Mouse (Mus musculus) kidney, postnatal 0 days (tissue): ENCODE data around the gene Serpinb1a. TPM values are rescaled to one million over a fixed set of nuclear protein-coding genes. Genes with fewer than 3 reads are reported as not detected.

ENCODE experiments used
- ATAC-seq: fragments of 200-750 bp; cut with Nextera tagmentation; replicated peaks from 2 replicates; pipeline ENCODE4 v1.8.0; 2017; ENCODE audit warnings: low read depth, moderate number of reproducible peaks, moderate TSS enrichment, moderate library complexity; ENCODE audit not compliant: low FRiP score
- DNase-seq: peaks from one replicate; pipeline ENCODE4 v3.0.0-alpha.2; 2016; ENCODE audit warnings: low spot score
- H3K27ac ChIP-seq: fragments of 300-500 bp; sonication (generic); 2 replicates; pipeline ENCODE4 v1.5.1; 2014; ENCODE audit warnings: mild to moderate bottlenecking
- H3K27me3 ChIP-seq: fragments of 300-500 bp; sonication (generic); 2 replicates; pipeline ENCODE4 v1.6.1; 2014; ENCODE audit warnings: low read length, mixed read lengths; ENCODE audit not compliant: insufficient read depth
- H3K36me3 ChIP-seq: fragments of 300-500 bp; sonication (generic); 2 replicates; pipeline ENCODE4 v1.6.1; 2014; ENCODE audit warnings: low read length, mixed read lengths; ENCODE audit not compliant: insufficient read depth
- H3K4me1 ChIP-seq: fragments of 300-500 bp; sonication (generic); replicated peaks from 2 replicates; pipeline ENCODE4 v1.6.1; 2014; ENCODE audit warnings: antibody characterized with exemption, low read length, mixed read lengths; ENCODE audit not compliant: insufficient read depth
- H3K4me2 ChIP-seq: fragments of 300-500 bp; sonication (generic); 2 replicates; pipeline ENCODE4 v1.6.1; 2014; ENCODE audit warnings: mild to moderate bottlenecking, low read length, moderate library complexity, mixed read lengths
- H3K4me3 ChIP-seq: fragments of 300-500 bp; sonication (generic); replicated peaks from 2 replicates; pipeline ENCODE4 v1.5.1; 2014; ENCODE audit warnings: low read depth, low read length
- H3K9ac ChIP-seq: fragments of 300-500 bp; sonication (generic); 2 replicates; pipeline ENCODE4 v1.6.1; 2014; ENCODE audit warnings: low read depth, low read length
- H3K9me3 ChIP-seq: fragments of 300-500 bp; sonication (generic); replicated peaks from 2 replicates; pipeline ENCODE4 v1.6.1; 2016; ENCODE audit warnings: low read length, inconsistent platforms, mixed read lengths
- CTCF ChIP-seq: IDR thresholded peaks from 2 replicates; pipeline ENCODE4 v1.5.1; 2016; ENCODE audit warnings: antibody characterized with exemption, low read depth, mild to moderate bottlenecking, moderate library complexity
- WGBS: fragments of 180-500 bp; shearing (Covaris S2); extraction: QIAGEN DNeasy Blood & Tissue Kit; methylation state at CpG from one replicate; pipeline ENCODE4 v1.1.7; 2014; 5-methylcytosine and 5-hydroxymethylcytosine counted together
- polyA plus RNA-seq: library from polyadenylated mRNA; unstranded; fragments of >200 nt; fragmentation: Nextera tagmentation; extraction: Ambion mirVana; gene quantifications from 2 replicates; pipeline ENCODE4 v1.2.1, GENCODE M21; 2015

The Serpinb1a gene
- polyA plus RNA-seq, 1 experiment from 2014 or later: 18.7 TPM

GRCm38 (mm10) chr13:32824377-32825330 is 26.3 kb downstream of the Serpinb1a start:
- DNase-seq (no peak), ATAC-seq (no peak)
- Histone ChIP-seq H3K36me3 (peaks cover 24% of the 10 kb centered on the region), H3K9me3 (no peaks in the 10 kb centered on the region), H3K4me2 (no peak overlapping the region), H3K27ac (no peak overlapping the region), H3K4me1 (no peaks in the 10 kb centered on the region), H3K27me3 (no peaks in the 10 kb centered on the region), H3K9ac (no peak overlapping the region), H3K4me3 (no peak overlapping the region)
- no peak for TF ChIP-seq CTCF
- WGBS: 63% methylated on average over 6 of the region's 6 CpGs

GRCm38 (mm10) chr13:32823126-32823525 is 27.9 kb downstream of the Serpinb1a start:
- peaks cover 34% of the 10 kb centered on the region for H3K36me3 ChIP-seq
- no peak for ATAC-seq
- WGBS: 74% methylated on average over 6 of the region's 6 CpGs

GRCm38 (mm10) chr13:32821671-32822070 is 29.3 kb downstream of the Serpinb1a start:
- no peaks in the 10 kb centered on the region for H3K4me1 ChIP-seq
- WGBS: 98% methylated on average over 4 of the region's 4 CpGs

More at GRCm38 (mm10) chr13:32823126-32823525, 27.9 kb downstream of the Serpinb1a start:
- H3K9ac ChIP-seq: no peak overlapping the region
- H3K4me3 ChIP-seq: no peak overlapping the region
- no peaks in the 10 kb centered on the region for H3K27me3 ChIP-seq
- H3K4me2 ChIP-seq: no peak overlapping the region
- TF ChIP-seq CTCF: no peak
- no peak overlapping the region for H3K27ac ChIP-seq
- no peaks in the 10 kb centered on the region for H3K9me3 ChIP-seq
- H3K4me1 ChIP-seq: no peaks in the 10 kb centered on the region
- no peak for DNase-seq

GRCm38 (mm10) chr13:32819926-32820325 is 31.1 kb downstream of the Serpinb1a start:
- H3K36me3 ChIP-seq: peaks cover 57% of the 10 kb centered on the region

More at GRCm38 (mm10) chr13:32821671-32822070, 29.3 kb downstream of the Serpinb1a start:
- DNase-seq: no peak
- Histone ChIP-seq H3K36me3 (peaks cover 47% of the 10 kb centered on the region), H3K9me3 (no peaks in the 10 kb centered on the region), H3K4me2 (no peak overlapping the region), H3K9ac (no peak overlapping the region), H3K4me3 (no peak overlapping the region), H3K27me3 (no peaks in the 10 kb centered on the region), H3K27ac (no peak overlapping the region)
- TF ChIP-seq CTCF: no peak
- no peak for ATAC-seq

DNA sequence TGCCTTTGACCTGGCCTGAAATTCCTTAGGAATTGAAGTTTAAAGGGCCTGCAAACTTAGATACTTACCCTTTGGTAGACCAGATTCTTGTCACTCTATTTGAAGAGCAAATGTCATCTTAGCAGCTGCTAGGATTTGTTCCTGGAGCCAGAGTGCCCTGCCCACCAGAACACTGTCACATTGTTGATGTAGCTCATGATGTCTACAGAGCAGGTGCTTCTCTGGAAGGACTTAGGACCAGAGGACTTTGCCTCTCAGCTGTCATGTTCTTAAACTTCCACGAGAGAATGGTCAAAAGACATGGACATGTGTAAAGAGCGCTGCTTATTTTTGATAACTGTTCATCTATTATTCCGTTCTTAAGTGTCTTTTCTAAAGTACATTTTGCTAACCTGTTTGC is 31.7 kb downstream of the Serpinb1a start:
- Histone ChIP-seq H3K27ac (no peak overlapping the region), H3K36me3 (peaks cover 57% of the 10 kb centered on the region), H3K9me3 (no peaks in the 10 kb centered on the region), H3K27me3 (no peaks in the 10 kb centered on the region), H3K4me1 (no peaks in the 10 kb centered on the region), H3K9ac (no peak overlapping the region), H3K4me3 (no peak overlapping the region), H3K4me2 (no peak overlapping the region)
- DNase-seq: no peak
- no peak for TF ChIP-seq CTCF
- WGBS: 95% methylated on average over 3 of the region's 3 CpGs
- ATAC-seq: no peak

More at GRCm38 (mm10) chr13:32819926-32820325, 31.1 kb downstream of the Serpinb1a start:
- Histone ChIP-seq H3K9ac (no peak overlapping the region), H3K9me3 (no peaks in the 10 kb centered on the region), H3K4me2 (no peak overlapping the region), H3K27me3 (no peaks in the 10 kb centered on the region), H3K4me1 (no peaks in the 10 kb centered on the region), H3K27ac (no peak overlapping the region), H3K4me3 (no peak overlapping the region)
- WGBS: 97% methylated on average over 5 of the region's 5 CpGs
- no peak for TF ChIP-seq CTCF
- no peak for ATAC-seq
- no peak for DNase-seq

DNA sequence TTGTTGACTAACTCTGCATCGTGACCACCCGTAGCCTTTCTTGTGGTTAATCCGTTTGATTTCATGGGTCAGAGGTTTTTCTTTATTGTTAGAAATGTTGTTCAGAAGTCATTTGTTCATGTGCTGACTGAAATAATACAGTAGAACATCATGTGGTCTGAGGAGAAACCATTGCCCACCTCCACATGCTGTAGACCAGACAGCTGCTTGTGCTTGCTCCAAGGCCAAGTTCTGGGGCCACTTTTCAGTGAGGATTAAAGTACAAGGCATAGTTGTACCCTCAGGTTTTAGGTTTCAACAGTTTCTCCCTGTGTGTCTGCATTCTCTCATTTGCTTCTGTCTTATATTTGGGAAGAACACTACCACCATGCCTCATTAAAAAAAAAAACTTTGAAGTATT is 43.4 kb downstream of the Serpinb1a start:
- WGBS: 86% methylated on average over 3 of the region's 3 CpGs
- Histone ChIP-seq H3K36me3 (peaks cover 10% of the 10 kb centered on the region), H3K27ac (no peak overlapping the region), H3K9ac (no peak overlapping the region), H3K9me3 (no peaks in the 10 kb centered on the region), H3K4me2 (no peak overlapping the region), H3K27me3 (no peaks in the 10 kb centered on the region), H3K4me3 (no peak overlapping the region), H3K4me1 (peaks cover 12% of the 10 kb centered on the region; the same call in 1 of the 2 replicates)
- DNase-seq (no peak), ATAC-seq (no peak)
- TF ChIP-seq CTCF: no peak
